Mouse (Mus musculus): ENCODE data around the gene Zmynd8. TPM values are rescaled to one million over a fixed set of nuclear protein-coding genes. Genes with fewer than 3 reads are reported as not detected.

Zmynd8 gene
- total and polyA plus RNA-seq, 2 experiments from 2014 or later: 56.8 to 73.4 TPM

- Histone ChIP-seq H3K27ac (ENCODE audit: low read depth, low read length) (no peak overlapping the region), H3K36me3 (ENCODE audit: insufficient read depth, low read length) (peaks cover 52% of the 10 kb centered on the region), H3K4me2 (ENCODE audit: low read depth, low read length, poor library complexity, severe bottlenecking) (no peak overlapping the region), H3K4me3 (ENCODE audit: low read depth, low read length) (no peak overlapping the region), H3K27me3 (ENCODE audit: insufficient read depth, low read length) (no peaks in the 10 kb centered on the region), H3K9me3 (ENCODE audit: low read length) (no peaks in the 10 kb centered on the region), H3K9ac (replicated peaks; ENCODE audit: low read length, poor library complexity, severe bottlenecking) (no peak overlapping the region), H3K4me1 (ENCODE audit: insufficient read depth, low read length) (no peaks in the 10 kb centered on the region)
- TF ChIP-seq CTCF (IDR thresholded peaks at IDR 0.05): no peak
- ATAC-seq (ENCODE audit: low FRiP score) (no peak), DNase-seq (ENCODE audit: low spot score) (no peak)
- WGBS: 81% methylated on average over 28 of the region's 28 CpGs
Measured at GRCm38 (mm10) chr2:165815103-165815880, 83.5 kb downstream of the Zmynd8 start.

- no peaks in the 10 kb centered on the region for H3K9me3 ChIP-seq (ENCODE audit: low read length)
- H3K4me1 ChIP-seq (ENCODE audit: insufficient read depth, low read length): no peaks in the 10 kb centered on the region
- no peak for TF ChIP-seq CTCF (IDR thresholded peaks at IDR 0.05)
- H3K36me3 ChIP-seq (ENCODE audit: insufficient read depth, low read length): peaks cover 63% of the 10 kb centered on the region
- no peak for DNase-seq (ENCODE audit: low spot score)
- H3K27ac ChIP-seq (ENCODE audit: low read depth, low read length): no peak overlapping the region
- H3K27me3 ChIP-seq (ENCODE audit: insufficient read depth, low read length): no peaks in the 10 kb centered on the region
- no peak for ATAC-seq (ENCODE audit: low FRiP score)
- no peak overlapping the region for H3K9ac ChIP-seq (replicated peaks; ENCODE audit: low read length, poor library complexity, severe bottlenecking)
- no peak overlapping the region for H3K4me2 ChIP-seq (ENCODE audit: low read depth, low read length, poor library complexity, severe bottlenecking)
- no peak overlapping the region for H3K4me3 ChIP-seq (ENCODE audit: low read depth, low read length)
- 81% methylated on average over 8 of the region's 8 CpGs for WGBS
Measured at GRCm38 (mm10) chr2:165812889-165813288, 85.9 kb downstream of the Zmynd8 start.

GRCm38 (mm10) chr2:165811536-165811935, 87.3 kb downstream of the Zmynd8 start:
- no peaks in the 10 kb centered on the region for H3K27me3 ChIP-seq (ENCODE audit: insufficient read depth, low read length)
- H3K9ac ChIP-seq (replicated peaks; ENCODE audit: low read length, poor library complexity, severe bottlenecking): no peak overlapping the region
- DNase-seq (ENCODE audit: low spot score) (peak; percentile 74), ATAC-seq (ENCODE audit: low FRiP score) (peak; percentile 50; the same call in 1 of the 2 replicates)
- no peak overlapping the region for H3K4me3 ChIP-seq (ENCODE audit: low read depth, low read length)
- H3K4me1 ChIP-seq (ENCODE audit: insufficient read depth, low read length): no peaks in the 10 kb centered on the region
- H3K4me2 ChIP-seq (ENCODE audit: low read depth, low read length, poor library complexity, severe bottlenecking): no peak overlapping the region
- H3K27ac ChIP-seq (ENCODE audit: low read depth, low read length): no peak overlapping the region
- peaks cover 65% of the 10 kb centered on the region for H3K36me3 ChIP-seq (ENCODE audit: insufficient read depth, low read length)
- peak; percentile 97 for TF ChIP-seq CTCF (IDR thresholded peaks at IDR 0.05)
- H3K9me3 ChIP-seq (ENCODE audit: low read length): no peaks in the 10 kb centered on the region
- WGBS: 59% methylated on average over 5 of the region's 5 CpGs

GRCm38 (mm10) chr2:165809901-165810477, 88.8 kb downstream of the Zmynd8 start:
- no peaks in the 10 kb centered on the region for H3K27me3 ChIP-seq (ENCODE audit: insufficient read depth, low read length)
- H3K4me3 ChIP-seq (ENCODE audit: low read depth, low read length): no peak overlapping the region
- peaks cover 71% of the 10 kb centered on the region for H3K36me3 ChIP-seq (ENCODE audit: insufficient read depth, low read length)
- H3K9me3 ChIP-seq (ENCODE audit: low read length): no peaks in the 10 kb centered on the region
- ATAC-seq (ENCODE audit: low FRiP score) (no peak), DNase-seq (ENCODE audit: low spot score) (no peak)
- 85% methylated on average over 5 of the region's 5 CpGs for WGBS
- H3K4me2 ChIP-seq (ENCODE audit: low read depth, low read length, poor library complexity, severe bottlenecking): no peak overlapping the region
- H3K27ac ChIP-seq (ENCODE audit: low read depth, low read length): no peak overlapping the region
- no peak overlapping the region for H3K9ac ChIP-seq (replicated peaks; ENCODE audit: low read length, poor library complexity, severe bottlenecking)
- H3K4me1 ChIP-seq (ENCODE audit: insufficient read depth, low read length): no peaks in the 10 kb centered on the region
- no peak for TF ChIP-seq CTCF (IDR thresholded peaks at IDR 0.05)

GRCm38 (mm10) chr2:165809091-165809490, 89.7 kb downstream of the Zmynd8 start:
- DNase-seq (ENCODE audit: low spot score) (no peak), ATAC-seq (ENCODE audit: low FRiP score) (no peak)
- no peaks in the 10 kb centered on the region for H3K4me1 ChIP-seq (ENCODE audit: insufficient read depth, low read length)
- 95% methylated on average over 5 of the region's 5 CpGs for WGBS
- no peak overlapping the region for H3K4me3 ChIP-seq (ENCODE audit: low read depth, low read length)
- no peak overlapping the region for H3K27ac ChIP-seq (ENCODE audit: low read depth, low read length)
- no peak overlapping the region for H3K4me2 ChIP-seq (ENCODE audit: low read depth, low read length, poor library complexity, severe bottlenecking)
- H3K27me3 ChIP-seq (ENCODE audit: insufficient read depth, low read length): no peaks in the 10 kb centered on the region
- no peak for TF ChIP-seq CTCF (IDR thresholded peaks at IDR 0.05)
- H3K36me3 ChIP-seq (ENCODE audit: insufficient read depth, low read length): peaks cover 71% of the 10 kb centered on the region
- no peak overlapping the region for H3K9ac ChIP-seq (replicated peaks; ENCODE audit: low read length, poor library complexity, severe bottlenecking)
- H3K9me3 ChIP-seq (ENCODE audit: low read length): no peaks in the 10 kb centered on the region
